Mouse (Mus musculus): ENCODE measurements at regions not wholly inside any gene's neighbourhood (a gene's known extent, or its start where the extent isn't known, plus 50 kb on each side); places are given as distances from the start of the nearest gene placed in this dataset.

DNA sequence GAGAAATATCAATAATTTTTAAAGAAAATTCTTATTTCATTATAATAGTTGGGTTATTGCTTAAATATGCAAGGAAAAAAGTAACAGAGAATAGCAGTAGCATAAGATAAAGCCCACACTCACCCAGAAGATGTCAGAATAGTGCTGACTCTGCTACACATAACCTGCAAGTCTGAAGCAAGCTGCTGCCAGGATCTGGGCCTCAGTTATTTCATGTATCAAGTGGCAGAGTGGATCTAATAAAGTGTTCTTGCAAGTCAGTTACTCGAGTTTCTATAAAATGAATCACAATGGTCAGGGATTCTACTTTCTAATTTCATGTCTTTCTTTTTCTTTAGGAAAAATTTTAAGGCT is 466.2 kb downstream of the Klhl13 start:
- no peak for DNase-seq (ENCODE audit: low read depth, low spot score)

DNA sequence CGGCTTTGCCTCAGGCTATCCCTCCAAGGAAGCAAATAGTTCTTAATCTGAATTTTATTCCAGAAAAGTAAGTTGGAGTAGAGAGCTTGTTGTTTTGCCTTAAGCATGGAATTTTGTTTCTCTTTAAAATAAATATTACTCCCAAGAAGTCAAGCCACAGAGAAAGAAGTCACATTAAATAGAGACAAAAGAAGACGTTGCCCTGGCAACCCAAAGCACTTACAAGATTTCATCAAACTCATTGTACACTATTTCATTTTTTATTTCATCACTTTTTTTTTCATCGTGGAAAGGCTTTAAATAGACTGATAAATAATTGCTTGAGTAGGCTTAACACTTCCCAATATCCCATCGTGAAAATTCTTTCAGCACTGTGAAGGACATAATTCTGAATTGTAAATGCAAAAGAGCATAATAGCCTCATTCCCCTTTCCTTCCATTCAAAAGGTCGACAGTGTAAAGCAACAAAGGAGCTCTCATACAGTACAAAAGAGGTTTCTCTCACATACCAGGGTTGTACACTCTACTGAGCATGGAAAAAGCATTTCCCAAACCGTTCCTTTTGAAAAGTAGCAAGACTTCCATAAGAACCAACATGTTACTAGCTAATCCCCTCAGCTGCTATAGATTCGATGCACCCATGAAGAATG is 466.7 kb downstream of the Klhl13 start:
- peak; percentile 1 for DNase-seq (ENCODE audit: low read depth, low spot score)

DNA sequence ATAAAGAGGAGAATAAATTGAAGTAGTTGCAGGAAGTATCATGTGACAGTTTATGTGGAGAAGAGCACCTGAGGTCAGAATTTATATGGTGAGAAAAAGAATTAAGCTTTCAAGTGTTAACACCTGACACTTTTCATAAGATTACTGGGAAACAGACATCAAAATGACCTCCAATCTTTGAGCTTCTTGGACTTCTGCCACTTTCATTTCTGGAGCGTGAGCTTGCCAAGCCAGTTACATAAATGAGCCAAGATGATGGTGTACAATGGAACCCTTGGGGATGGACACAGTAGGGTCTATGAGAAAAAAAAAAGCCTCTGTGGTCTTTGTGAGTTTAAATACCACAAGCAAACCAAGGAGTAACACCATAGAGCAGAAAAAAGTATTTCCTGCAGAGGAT is 495.1 kb downstream of the Klhl13 start:
- no peak for DNase-seq (ENCODE audit: low read depth, low spot score)

DNA sequence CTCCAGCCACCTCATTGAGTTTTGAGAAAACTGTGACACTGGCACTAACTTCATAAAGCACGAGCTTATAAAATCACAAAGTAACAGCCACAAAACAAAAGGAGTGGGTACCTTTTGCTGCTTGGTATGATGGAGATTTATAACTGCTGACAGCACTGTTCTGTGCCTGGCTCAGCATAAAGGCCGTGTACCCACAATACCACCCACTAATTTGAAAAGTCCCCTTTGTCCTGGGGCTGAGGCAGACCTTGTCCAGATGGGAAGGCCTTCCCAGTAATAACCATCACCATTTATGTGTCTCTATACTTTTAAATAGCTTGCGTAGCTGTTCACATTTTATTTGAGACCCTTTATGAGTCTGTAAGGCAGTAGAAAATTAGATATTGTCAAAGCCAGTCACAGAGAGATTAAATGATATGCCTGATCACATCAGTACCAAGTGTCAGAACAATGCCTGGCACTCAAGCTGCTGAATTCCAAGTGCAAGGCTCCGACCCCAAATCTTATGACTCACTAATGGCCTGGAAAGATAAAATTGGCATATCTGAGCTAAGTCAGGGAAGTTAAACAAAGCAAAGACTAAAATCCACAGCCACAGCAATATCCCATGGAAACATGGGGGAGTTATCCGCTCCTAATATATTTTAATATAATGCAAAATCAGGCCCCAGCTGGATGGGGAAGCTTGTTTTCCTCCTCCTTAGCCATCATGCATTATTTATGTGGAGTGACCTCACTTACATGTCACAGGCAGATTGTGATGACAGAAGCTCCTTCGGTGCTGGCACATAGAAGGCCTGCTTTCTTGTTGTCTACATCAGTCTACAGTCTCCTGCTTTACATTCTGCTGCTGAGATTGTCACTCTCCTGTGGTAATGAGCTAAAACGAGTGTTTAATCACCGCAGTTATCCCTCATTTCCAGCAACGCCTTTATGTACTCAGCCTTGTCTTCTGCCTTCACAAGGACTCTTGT is 515.1 kb downstream of the Klhl13 start:
- DNase-seq (ENCODE audit: low read depth, low spot score): peak; percentile 44

DNA sequence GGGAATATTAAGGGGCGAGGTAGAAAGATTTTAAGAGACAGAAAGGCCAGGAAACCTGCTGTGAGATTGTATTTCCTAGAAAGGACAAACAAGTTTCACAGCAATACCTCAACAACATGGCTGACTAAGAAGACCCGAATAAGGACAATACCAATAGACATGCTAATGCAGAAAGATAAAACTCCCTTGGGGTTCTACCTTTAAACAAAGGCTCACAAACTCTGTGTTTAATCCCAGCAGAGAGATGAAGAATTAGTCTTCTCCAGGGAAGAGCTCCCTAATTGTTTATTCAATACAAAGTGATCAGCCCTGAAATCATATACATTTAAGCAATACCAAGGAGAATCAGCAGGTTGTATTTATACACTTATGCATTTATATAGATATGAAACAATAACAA is 516.1 kb downstream of the Klhl13 start:
- no peak for DNase-seq (ENCODE audit: low read depth, low spot score)

DNA sequence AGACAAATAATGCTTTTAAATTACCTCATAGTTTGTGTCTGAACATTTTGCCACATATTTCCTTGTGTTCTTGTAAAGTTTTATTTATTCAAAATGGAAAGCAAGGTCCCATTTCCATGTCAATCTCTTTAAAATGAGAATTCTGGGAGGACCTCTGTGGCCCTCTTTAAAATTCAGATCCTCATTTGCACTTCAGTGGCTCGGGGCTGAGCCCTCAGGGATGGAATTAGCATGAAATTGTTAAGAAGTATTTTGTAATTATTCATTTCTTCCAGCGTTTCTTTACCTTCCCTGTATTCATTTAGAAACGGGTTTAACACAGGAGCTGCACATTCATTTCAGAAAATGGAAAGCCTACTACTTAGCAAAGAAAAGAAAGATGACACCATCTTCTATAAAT is 531.7 kb downstream of the Klhl13 start:
- DNase-seq (ENCODE audit: low read depth, low spot score): no peak

DNA sequence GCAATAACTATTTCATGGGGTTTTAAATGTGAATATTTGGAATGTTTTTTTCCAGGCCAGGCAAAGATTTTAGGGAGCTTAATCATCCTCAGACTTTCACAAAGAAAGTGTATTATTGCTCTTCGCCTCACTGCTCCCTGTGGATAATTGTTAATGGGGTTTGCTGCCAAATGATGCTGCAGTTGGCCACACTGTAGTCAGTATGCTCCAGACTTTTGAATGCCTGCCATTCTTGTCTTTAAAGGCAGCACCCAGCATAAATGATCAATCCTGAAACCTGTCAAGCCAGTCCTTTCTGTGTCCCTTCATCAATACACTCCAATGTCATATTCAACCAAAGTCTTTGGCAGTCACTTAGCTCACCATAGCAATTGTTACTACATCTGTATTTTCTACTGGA is 559.7 kb downstream of the Klhl13 start:
- DNase-seq (ENCODE audit: low read depth, low spot score): no peak

DNA sequence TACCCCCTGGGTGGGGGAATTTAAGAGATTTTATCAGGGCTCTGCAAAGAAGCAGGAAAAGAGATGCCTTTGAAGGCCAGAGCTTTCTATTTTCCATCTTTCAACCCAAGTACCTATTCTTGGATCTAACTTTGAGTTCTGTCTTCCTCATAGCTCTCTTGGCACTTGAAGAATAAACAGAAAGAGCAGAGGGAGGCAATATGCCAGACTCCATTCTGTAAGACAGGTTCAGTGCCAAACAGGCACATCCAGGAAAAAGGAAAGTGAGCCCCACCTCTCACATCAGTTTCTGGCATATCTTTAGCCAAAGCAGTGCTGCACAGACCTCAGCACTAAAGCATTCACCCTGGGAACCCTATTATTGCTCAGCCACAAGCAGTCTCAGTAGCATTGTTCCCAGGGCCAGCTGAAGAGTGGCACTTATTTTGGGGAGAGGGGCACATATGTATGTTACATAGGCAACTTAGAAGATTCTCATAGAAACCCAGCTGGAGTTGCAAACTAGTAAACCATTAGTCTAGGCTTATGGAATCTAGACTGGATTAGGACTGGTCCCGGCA is 594.8 kb downstream of the Klhl13 start:
- DNase-seq (ENCODE audit: low read depth, low spot score): no peak

DNA sequence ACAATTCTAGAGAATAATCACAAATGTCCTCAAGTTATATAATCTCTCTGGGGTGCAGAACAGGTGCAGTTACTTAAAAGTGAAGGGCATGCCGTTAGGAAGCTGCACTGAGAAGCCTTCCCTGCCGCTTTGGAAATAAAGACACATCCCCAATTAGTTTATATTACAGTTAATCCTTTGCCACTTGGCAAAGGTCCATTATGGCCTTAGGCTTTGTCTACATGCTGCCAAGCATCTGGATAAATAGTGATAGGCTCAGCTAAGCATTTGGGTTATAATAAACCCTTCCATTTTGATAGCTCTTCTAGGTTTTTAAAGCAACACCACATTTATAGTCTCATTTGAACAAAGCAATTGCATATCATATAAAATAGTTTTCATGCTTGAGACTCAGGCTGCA is 625.6 kb downstream of the Klhl13 start:
- DNase-seq (ENCODE audit: low read depth, low spot score): no peak

DNA sequence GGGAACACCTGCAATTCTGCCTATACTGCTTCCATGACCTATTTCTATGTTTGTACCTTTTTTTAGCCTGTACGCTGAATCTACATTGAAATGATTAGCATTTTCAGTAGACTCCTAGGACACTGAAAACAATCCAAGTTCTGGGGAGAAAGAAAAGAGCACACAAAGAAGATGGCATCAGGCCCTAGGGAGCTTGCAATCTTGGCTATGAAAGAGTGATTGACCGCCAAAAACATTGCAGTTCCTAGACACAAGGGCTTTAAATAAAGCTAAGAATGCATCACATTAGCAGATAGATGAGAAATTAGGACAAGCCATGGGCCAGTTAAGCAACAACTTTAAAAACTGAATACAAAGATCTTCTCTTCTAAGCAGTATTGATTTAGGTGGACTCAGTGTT is 666.7 kb downstream of the Klhl13 start:
- no peak for DNase-seq (ENCODE audit: low read depth, low spot score)

DNA sequence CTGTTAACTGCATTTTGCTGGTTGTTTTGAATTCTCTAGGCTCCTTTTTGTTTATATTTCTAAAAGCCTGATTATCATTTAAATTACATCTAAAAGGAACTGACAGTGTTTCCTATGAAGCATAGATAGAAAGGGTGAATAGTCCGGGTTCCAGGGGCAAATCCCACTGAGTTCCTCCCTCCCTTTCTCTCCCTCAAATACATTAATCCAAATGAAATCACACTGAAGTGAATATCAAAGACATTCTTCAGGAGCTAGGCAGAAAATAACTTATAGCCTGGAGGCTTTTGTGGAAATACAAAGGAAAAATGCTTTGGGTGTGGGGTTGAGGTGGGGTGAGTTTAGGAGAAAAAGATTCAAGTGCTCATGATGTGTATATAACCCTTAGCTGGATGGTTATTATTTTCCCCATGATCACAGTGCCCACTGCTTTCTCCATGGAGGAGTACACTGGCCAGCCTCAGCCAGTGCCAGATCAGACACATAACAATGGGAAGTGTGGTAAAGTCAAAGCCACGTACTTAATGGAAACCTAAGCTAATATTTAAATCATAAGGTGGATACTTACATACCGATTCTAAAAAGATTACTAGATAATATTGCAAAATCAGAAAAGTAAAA is 707.0 kb downstream of the Klhl13 start:
- DNase-seq (ENCODE audit: low read depth, low spot score): no peak
